Mouse (Mus musculus): ENCODE measurements at regions not wholly inside any gene's neighbourhood (a gene's known extent, or its start where the extent isn't known, plus 50 kb on each side); places are given as distances from the start of the nearest gene placed in this dataset.
A peak's percentile ranks its signal among the peaks of the same experiment; 100 is the strongest.

GRCm38 (mm10) chr8:128200815-128201214, 157.6 kb upstream of the Nrp1 start:
- no peak overlapping the region for H3K4me3 ChIP-seq (ENCODE audit: low read length)
- H3K27ac ChIP-seq (ENCODE audit: low read depth, low read length) = no peak overlapping the region
- H3K36me3 ChIP-seq (ENCODE audit: control insufficient read depth, insufficient read depth, low read length) = no peaks in the 10 kb centered on the region
- no peak overlapping the region for H3K9ac ChIP-seq (ENCODE audit: low read depth, low read length)
- H3K9me3 ChIP-seq (ENCODE audit: control insufficient read depth, low read length) = no peaks in the 10 kb centered on the region
- 38% methylated on average over 1 of the region's 1 CpGs for WGBS
- H3K27me3 ChIP-seq (ENCODE audit: control insufficient read depth, insufficient read depth, low read length) = no peaks in the 10 kb centered on the region
- peaks cover 8% of the 10 kb centered on the region; the same call in 1 of the 2 replicates for H3K4me1 ChIP-seq (ENCODE audit: control insufficient read depth, insufficient read depth, low read length)
- H3K4me2 ChIP-seq (replicated peaks; ENCODE audit: low read depth, low read length) = no peak overlapping the region
- ATAC-seq (ENCODE audit: low FRiP score, low TSS enrichment) = peak; percentile 62; the same call in 1 of the 2 replicates

DNA sequence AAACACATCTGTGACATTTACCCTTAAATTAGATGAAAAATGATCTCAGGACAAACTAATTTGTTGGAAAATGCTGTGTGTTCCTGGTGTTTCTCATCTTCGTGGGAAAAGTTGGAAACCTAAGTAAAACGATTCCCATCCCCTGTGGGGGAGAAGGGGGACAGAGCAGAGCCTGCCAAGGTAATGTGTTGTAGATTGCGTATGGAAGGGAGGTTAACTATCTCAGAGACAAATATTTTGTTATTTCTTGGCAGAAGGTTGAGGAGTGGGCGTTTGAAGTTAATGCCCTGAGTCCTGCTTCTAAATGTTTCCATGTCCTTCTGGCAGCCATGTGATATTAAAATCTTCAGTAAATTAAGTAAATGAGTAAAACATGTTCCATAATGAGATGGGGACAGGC, 156.8 kb upstream of the Nrp1 start:
- 28% methylated on average over 4 of the region's 4 CpGs for WGBS
- no peaks in the 10 kb centered on the region for H3K27me3 ChIP-seq (ENCODE audit: control insufficient read depth, insufficient read depth, low read length)
- no peak overlapping the region for H3K4me3 ChIP-seq (ENCODE audit: low read length)
- H3K4me1 ChIP-seq (ENCODE audit: control insufficient read depth, insufficient read depth, low read length) = peaks cover 8% of the 10 kb centered on the region; the same call in 1 of the 2 replicates
- H3K9me3 ChIP-seq (ENCODE audit: control insufficient read depth, low read length) = no peaks in the 10 kb centered on the region
- H3K36me3 ChIP-seq (ENCODE audit: control insufficient read depth, insufficient read depth, low read length) = no peaks in the 10 kb centered on the region
- H3K4me2 ChIP-seq (replicated peaks; ENCODE audit: low read depth, low read length) = no peak overlapping the region
- no peak for ATAC-seq (ENCODE audit: low FRiP score, low TSS enrichment)
- no peak overlapping the region for H3K27ac ChIP-seq (ENCODE audit: low read depth, low read length)
- H3K9ac ChIP-seq (ENCODE audit: low read depth, low read length) = no peak overlapping the region

DNA sequence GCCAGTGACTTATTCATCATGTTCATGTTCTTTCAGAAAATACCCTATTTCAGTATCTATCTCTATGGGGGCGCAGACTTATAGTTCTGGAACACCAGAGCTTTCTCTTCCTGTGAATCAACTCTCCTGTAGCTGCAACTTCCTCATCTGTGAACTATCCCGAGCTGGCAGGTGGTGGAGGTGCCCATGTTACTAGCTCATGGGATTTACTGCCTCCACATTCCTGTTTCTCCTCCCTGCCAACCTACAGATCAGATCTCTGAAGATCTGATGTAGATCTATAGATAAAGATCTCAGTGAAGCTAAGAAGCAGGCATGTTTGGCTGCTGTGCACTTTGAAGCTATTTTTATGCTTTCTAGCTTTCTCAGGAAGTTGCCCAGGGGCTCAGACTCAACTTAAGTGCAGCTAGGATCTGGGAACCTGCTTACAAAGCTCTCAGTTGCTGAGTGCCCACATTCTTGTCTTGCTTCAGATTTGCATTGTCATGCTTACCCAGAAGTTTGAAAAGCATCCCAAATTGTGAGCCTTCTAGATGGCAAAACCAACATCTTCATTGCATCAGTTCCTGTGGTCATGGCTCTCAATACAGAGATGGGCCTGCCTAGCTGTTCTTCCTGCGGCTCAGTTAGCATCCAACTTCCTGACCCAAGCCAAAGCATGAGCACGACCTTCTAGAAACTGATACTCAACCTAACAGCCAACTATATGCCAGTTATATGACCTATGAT, 156.1 kb upstream of the Nrp1 start:
- Histone ChIP-seq H3K27ac (ENCODE audit: low read depth, low read length) (no peak overlapping the region), H3K9ac (ENCODE audit: low read depth, low read length) (no peak overlapping the region), H3K4me2 (replicated peaks; ENCODE audit: low read depth, low read length) (no peak overlapping the region), H3K27me3 (ENCODE audit: control insufficient read depth, insufficient read depth, low read length) (no peaks in the 10 kb centered on the region), H3K36me3 (ENCODE audit: control insufficient read depth, insufficient read depth, low read length) (no peaks in the 10 kb centered on the region), H3K4me1 (ENCODE audit: control insufficient read depth, insufficient read depth, low read length) (peaks cover 11% of the 10 kb centered on the region; the same call in 1 of the 2 replicates), H3K4me3 (ENCODE audit: low read length) (no peak overlapping the region), H3K9me3 (ENCODE audit: control insufficient read depth, low read length) (no peaks in the 10 kb centered on the region)
- no peak for ATAC-seq (ENCODE audit: low FRiP score, low TSS enrichment)
- WGBS = 65% methylated on average over 4 of the region's 4 CpGs

DNA sequence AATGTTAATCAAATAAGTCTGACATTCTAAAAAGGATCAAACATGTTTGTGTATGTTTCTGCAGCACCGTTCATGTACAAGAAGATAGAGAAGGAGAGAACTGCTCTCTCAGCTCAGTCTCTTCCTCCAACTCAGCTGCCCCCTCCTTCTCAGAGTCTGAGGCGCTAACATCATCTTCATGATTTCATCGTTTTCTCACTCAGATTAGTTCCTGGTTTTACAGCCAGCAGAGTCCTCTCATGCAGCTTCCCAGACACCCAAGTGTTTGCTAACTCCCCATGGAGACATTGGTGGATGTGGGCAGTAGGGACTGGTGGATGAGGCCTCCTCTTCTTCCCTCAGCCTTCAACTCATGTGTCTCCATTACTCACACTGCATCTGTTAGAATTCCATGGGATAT, 153.6 kb upstream of the Nrp1 start:
- no peak for ATAC-seq (ENCODE audit: low FRiP score, low TSS enrichment)

GRCm38 (mm10) chr8:128207138-128207537, 151.3 kb upstream of the Nrp1 start:
- ATAC-seq (ENCODE audit: low FRiP score, low TSS enrichment) = peak; percentile 69; the same call in 1 of the 2 replicates
- no peaks in the 10 kb centered on the region for H3K9me3 ChIP-seq (ENCODE audit: control insufficient read depth, low read length)
- peaks cover 3% of the 10 kb centered on the region; the same call in 1 of the 2 replicates for H3K4me1 ChIP-seq (ENCODE audit: control insufficient read depth, insufficient read depth, low read length)
- H3K9ac ChIP-seq (ENCODE audit: low read depth, low read length) = no peak overlapping the region
- no peak overlapping the region for H3K4me3 ChIP-seq (ENCODE audit: low read length)
- no peak overlapping the region for H3K27ac ChIP-seq (ENCODE audit: low read depth, low read length)
- H3K4me2 ChIP-seq (replicated peaks; ENCODE audit: low read depth, low read length) = no peak overlapping the region
- no peaks in the 10 kb centered on the region for H3K36me3 ChIP-seq (ENCODE audit: control insufficient read depth, insufficient read depth, low read length)
- H3K27me3 ChIP-seq (ENCODE audit: control insufficient read depth, insufficient read depth, low read length) = no peaks in the 10 kb centered on the region

More for the DNA sequence above, 153.6 kb upstream of the Nrp1 start:
- Histone ChIP-seq H3K4me3 (ENCODE audit: low read length) (no peak overlapping the region), H3K9me3 (ENCODE audit: control insufficient read depth, low read length) (no peaks in the 10 kb centered on the region), H3K4me2 (replicated peaks; ENCODE audit: low read depth, low read length) (no peak overlapping the region), H3K27ac (ENCODE audit: low read depth, low read length) (no peak overlapping the region), H3K27me3 (ENCODE audit: control insufficient read depth, insufficient read depth, low read length) (no peaks in the 10 kb centered on the region), H3K4me1 (ENCODE audit: control insufficient read depth, insufficient read depth, low read length) (peaks cover 11% of the 10 kb centered on the region; the same call in 1 of the 2 replicates), H3K36me3 (ENCODE audit: control insufficient read depth, insufficient read depth, low read length) (no peaks in the 10 kb centered on the region), H3K9ac (ENCODE audit: low read depth, low read length) (no peak overlapping the region)
- WGBS = 64% methylated on average over 3 of the region's 3 CpGs

DNA sequence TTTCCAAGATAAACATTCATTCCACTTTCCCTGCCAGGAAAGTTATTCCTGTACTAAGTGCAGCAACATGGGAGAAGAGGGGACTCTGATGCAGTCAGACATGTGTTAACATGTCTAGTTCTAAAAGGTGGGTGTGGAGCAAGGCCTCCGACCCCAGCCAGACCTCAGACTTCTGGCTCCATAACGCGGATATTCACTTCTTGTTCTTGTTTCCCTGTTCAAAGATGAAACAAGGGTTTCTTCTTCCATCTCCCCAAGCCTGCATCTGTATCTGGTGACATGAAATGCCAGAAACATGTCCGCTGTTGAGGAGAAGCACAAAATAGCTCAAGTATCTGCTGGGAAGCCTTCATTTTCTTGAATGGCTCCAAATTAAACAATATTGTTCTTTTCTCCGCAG, 147.6 kb upstream of the Nrp1 start:
- H3K9ac ChIP-seq (ENCODE audit: low read depth, low read length) = no peak overlapping the region
- H3K36me3 ChIP-seq (ENCODE audit: control insufficient read depth, insufficient read depth, low read length) = no peaks in the 10 kb centered on the region
- H3K9me3 ChIP-seq (ENCODE audit: control insufficient read depth, low read length) = no peaks in the 10 kb centered on the region
- no peak overlapping the region for H3K4me3 ChIP-seq (ENCODE audit: low read length)
- no peak for ATAC-seq (ENCODE audit: low FRiP score, low TSS enrichment)
- H3K27ac ChIP-seq (ENCODE audit: low read depth, low read length) = no peak overlapping the region
- no peak overlapping the region for H3K4me2 ChIP-seq (replicated peaks; ENCODE audit: low read depth, low read length)
- H3K4me1 ChIP-seq (ENCODE audit: control insufficient read depth, insufficient read depth, low read length) = 0 out of 2 replicates have a peak, but pooled peaks cover 3% of the 10 kb centered on the region
- no peaks in the 10 kb centered on the region for H3K27me3 ChIP-seq (ENCODE audit: control insufficient read depth, insufficient read depth, low read length)
- WGBS = 72% methylated on average over 5 of the region's 5 CpGs

DNA sequence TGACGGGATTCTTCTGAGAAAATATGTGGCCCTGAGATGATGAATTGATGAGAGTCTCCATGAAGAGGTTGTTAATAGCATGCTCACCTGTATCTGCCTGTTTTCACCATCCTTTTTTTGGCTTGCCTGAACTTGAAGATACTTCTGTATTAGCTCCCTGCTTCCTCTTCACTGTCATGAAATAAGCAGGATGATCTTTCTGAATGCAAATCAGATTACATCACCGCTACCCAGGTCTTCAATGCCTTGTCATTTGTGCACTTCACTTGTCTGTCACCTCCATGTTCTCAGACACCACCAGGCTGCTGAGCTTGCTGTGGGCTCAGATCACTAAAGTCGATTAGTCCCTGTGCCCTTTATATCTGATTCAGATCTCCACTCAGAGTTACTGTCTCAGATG, 146.2 kb upstream of the Nrp1 start:
- Histone ChIP-seq H3K9me3 (ENCODE audit: control insufficient read depth, low read length) (no peaks in the 10 kb centered on the region), H3K27me3 (ENCODE audit: control insufficient read depth, insufficient read depth, low read length) (no peaks in the 10 kb centered on the region), H3K9ac (ENCODE audit: low read depth, low read length) (no peak overlapping the region), H3K4me1 (ENCODE audit: control insufficient read depth, insufficient read depth, low read length) (0 out of 2 replicates have a peak, but pooled peaks cover under 1% of the 10 kb centered on the region), H3K4me2 (replicated peaks; ENCODE audit: low read depth, low read length) (no peak overlapping the region), H3K36me3 (ENCODE audit: control insufficient read depth, insufficient read depth, low read length) (no peaks in the 10 kb centered on the region), H3K4me3 (ENCODE audit: low read length) (no peak overlapping the region), H3K27ac (ENCODE audit: low read depth, low read length) (no peak overlapping the region)
- ATAC-seq (ENCODE audit: low FRiP score, low TSS enrichment) = no peak
- 92% methylated on average over 3 of the region's 3 CpGs for WGBS

DNA sequence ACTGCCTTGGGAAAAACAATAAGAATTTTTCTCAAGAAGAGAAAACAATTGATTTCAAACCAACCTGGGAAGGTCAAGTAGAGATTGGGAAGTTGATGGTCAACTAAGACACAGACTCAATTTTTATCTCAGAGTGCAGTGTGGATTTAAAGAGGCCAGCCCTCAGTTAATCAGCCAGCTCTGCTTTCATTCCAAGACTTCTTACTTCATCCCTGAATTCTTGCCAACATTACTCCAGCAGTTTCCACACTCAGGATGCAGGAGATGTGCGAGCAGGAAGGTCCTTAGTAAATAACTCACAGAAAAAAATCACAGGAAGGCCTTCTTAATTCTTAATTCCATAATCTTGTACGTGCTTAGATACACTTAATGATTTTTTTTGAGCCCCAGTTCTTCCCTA, 144.1 kb upstream of the Nrp1 start:
- H3K36me3 ChIP-seq (ENCODE audit: control insufficient read depth, insufficient read depth, low read length) = no peaks in the 10 kb centered on the region
- no peak overlapping the region for H3K4me3 ChIP-seq (ENCODE audit: low read length)
- ATAC-seq (ENCODE audit: low FRiP score, low TSS enrichment) = no peak
- no peak overlapping the region for H3K27ac ChIP-seq (ENCODE audit: low read depth, low read length)
- H3K4me1 ChIP-seq (ENCODE audit: control insufficient read depth, insufficient read depth, low read length) = no peaks in the 10 kb centered on the region
- no peak overlapping the region for H3K4me2 ChIP-seq (replicated peaks; ENCODE audit: low read depth, low read length)
- 55% methylated on average over 2 of the region's 2 CpGs for WGBS
- no peaks in the 10 kb centered on the region for H3K9me3 ChIP-seq (ENCODE audit: control insufficient read depth, low read length)
- H3K27me3 ChIP-seq (ENCODE audit: control insufficient read depth, insufficient read depth, low read length) = no peaks in the 10 kb centered on the region
- H3K9ac ChIP-seq (ENCODE audit: low read depth, low read length) = no peak overlapping the region

DNA sequence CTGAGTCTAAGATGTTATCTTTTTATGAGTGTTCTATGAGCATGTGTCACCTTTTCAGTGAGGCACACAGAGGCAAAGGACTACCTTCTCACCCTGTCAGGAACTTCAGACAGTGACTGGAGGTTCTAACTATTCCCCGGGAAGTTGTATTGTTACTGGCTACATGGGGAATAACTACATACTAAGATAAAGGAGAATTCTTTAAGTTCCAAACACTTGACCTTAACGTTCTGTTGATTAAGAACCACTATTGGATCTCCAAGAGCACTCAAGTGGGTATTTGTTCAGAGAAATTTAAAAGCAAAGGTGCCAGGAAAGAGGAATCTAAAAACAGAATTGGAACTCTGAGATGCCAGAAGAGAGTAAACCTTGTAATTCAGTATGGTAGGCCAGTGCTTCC, 139.5 kb upstream of the Nrp1 start:
- ATAC-seq (ENCODE audit: low FRiP score, low TSS enrichment) = no peak
- no peaks in the 10 kb centered on the region for H3K9me3 ChIP-seq (ENCODE audit: control insufficient read depth, low read length)
- 86% methylated on average over 2 of the region's 2 CpGs for WGBS
- no peaks in the 10 kb centered on the region for H3K36me3 ChIP-seq (ENCODE audit: control insufficient read depth, insufficient read depth, low read length)
- H3K4me2 ChIP-seq (replicated peaks; ENCODE audit: low read depth, low read length) = no peak overlapping the region
- H3K27ac ChIP-seq (ENCODE audit: low read depth, low read length) = no peak overlapping the region
- no peak overlapping the region for H3K4me3 ChIP-seq (ENCODE audit: low read length)
- H3K4me1 ChIP-seq (ENCODE audit: control insufficient read depth, insufficient read depth, low read length) = 0 out of 2 replicates have a peak, but pooled peaks cover 3% of the 10 kb centered on the region
- no peaks in the 10 kb centered on the region for H3K27me3 ChIP-seq (ENCODE audit: control insufficient read depth, insufficient read depth, low read length)
- H3K9ac ChIP-seq (ENCODE audit: low read depth, low read length) = no peak overlapping the region
